In the genomic region with DNA sequence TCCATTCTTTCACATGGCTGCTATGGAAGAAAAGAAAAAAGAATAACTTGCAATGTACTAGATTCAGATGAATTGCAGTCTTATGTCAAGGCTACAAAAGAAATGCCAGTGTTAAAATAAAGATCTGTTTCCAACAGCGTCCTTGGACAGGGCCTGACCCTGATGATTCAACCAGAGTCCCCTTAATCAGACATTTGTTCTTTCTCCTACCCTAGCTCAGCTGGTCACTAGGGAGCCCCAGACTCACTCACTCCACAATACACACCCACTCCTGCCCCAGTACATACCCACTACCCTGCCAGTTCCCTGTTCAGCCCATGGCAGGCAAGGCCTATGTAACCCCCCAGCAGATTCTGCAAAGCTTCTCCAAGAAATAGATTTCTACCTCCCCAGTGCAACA, we compare ENCODE assay signal across 12 mouse cellular contexts.
"Had no signal": no experiment of that assay in that cellular context is flagged by ENCODE, and none has a peak within 500 bp of the region (broad histone marks: within the 10 kb centered on the region; RNA-seq: fewer than 3 reads in every experiment).

No protein-coding gene starts in this region.

- DNase-seq: kidney, adult 9 months; kidney, postnatal 14 days; kidney, postnatal 4 days; liver; lung, adult 18-20 months; lung, postnatal 10 days; lung, postnatal 36 days; right cerebral cortex, adult 18-20 months; right cerebral cortex, postnatal 14 days; spleen, adult 18-20 months; thymus, adult 18-20 months; thymus, postnatal 36 days had no signal
